Mouse (Mus musculus) myocyte (in vitro differentiated cells): ENCODE measurements around the gene Gpr176.

ENCODE experiments used
- CEBPB ChIP-seq: IDR thresholded peaks from 2 replicates; pipeline ENCODE4 v1.6.1; 2011; ENCODE audit warnings: mild to moderate bottlenecking, moderate library complexity; ENCODE audit not compliant: poor library complexity, insufficient read depth, severe bottlenecking
- E2F4 ChIP-seq: IDR thresholded peaks from one replicate; pipeline ENCODE4 v1.6.1; 2011; ENCODE audit warnings: mild to moderate bottlenecking, control low read depth, moderate library complexity; ENCODE audit not compliant: insufficient read depth
- MAX ChIP-seq: IDR thresholded peaks from one replicate; pipeline ENCODE4 v1.6.1; 2011; ENCODE audit warnings: low read depth, mild to moderate bottlenecking, control low read depth
- MYOD1 ChIP-seq, 3 experiments: IDR thresholded peaks; one replicate each; pipeline ENCODE4 v1.6.1; 2011; ENCODE audit warnings: control low read depth in 2 of 3, low read depth in 2 of 3, mild to moderate bottlenecking in 2 of 3, moderate library complexity in 1 of 3; ENCODE audit not compliant: insufficient read length in 2 of 3, control insufficient read depth in 1 of 3
- MYOG ChIP-seq, 3 experiments: IDR thresholded peaks; one replicate each; pipeline ENCODE4 v1.6.1; 2011; ENCODE audit warnings: control low read depth in 2 of 3, low read depth in 2 of 3, mild to moderate bottlenecking in 2 of 3; ENCODE audit not compliant: insufficient read length in 2 of 3, control insufficient read depth in 1 of 3, insufficient read depth in 1 of 3
- POLR2A ChIP-seq: IDR thresholded peaks from one replicate; pipeline ENCODE4 v1.6.1; 2011; ENCODE audit warnings: low read depth, mild to moderate bottlenecking, control low read depth, moderate library complexity; ENCODE audit not compliant: insufficient read length
- POLR2AphosphoS2 ChIP-seq: IDR thresholded peaks from one replicate; pipeline ENCODE4 v1.6.1; 2011; ENCODE audit warnings: low read depth, control low read depth; ENCODE audit not compliant: insufficient read length
- REST ChIP-seq: IDR thresholded peaks from one replicate; pipeline ENCODE4 v1.6.1; 2011; ENCODE audit warnings: mild to moderate bottlenecking, control low read depth, moderate library complexity; ENCODE audit not compliant: insufficient read depth, insufficient read length
- TCF12 ChIP-seq: IDR thresholded peaks from one replicate; pipeline ENCODE4 v1.6.1; 2011; ENCODE audit warnings: mild to moderate bottlenecking, control low read depth; ENCODE audit not compliant: poor library complexity, insufficient read depth, severe bottlenecking
- TCF3 ChIP-seq: IDR thresholded peaks from one replicate; pipeline ENCODE4 v1.6.1; 2011; ENCODE audit warnings: low read depth, control low read depth; ENCODE audit not compliant: insufficient read length
- USF1 ChIP-seq: IDR thresholded peaks from one replicate; pipeline ENCODE4 v1.6.1; 2011; ENCODE audit warnings: low read depth, mild to moderate bottlenecking, control low read depth, moderate library complexity

GRCm38 (mm10) chr2:118270213-118270612, 103.0 kb downstream of the Gpr176 start:
- TF ChIP-seq POLR2A (no peak), E2F4 (no peak), MYOG (IDR thresholded peaks at IDR 0.05; ENCODE audit: control insufficient read depth in 1 of 3, insufficient read depth in 1 of 3, insufficient read length in 2 of 3, low read depth in 2 of 3) (no peak), POLR2AphosphoS2 (no peak), MYOD1 (IDR thresholded peaks at IDR 0.05; ENCODE audit: control insufficient read depth in 1 of 3, insufficient read length in 2 of 3, low read depth in 2 of 3) (no peak), CEBPB (no peak), TCF3 (no peak), USF1 (no peak), MAX (no peak), REST (no peak), TCF12 (no peak)
